Mouse (Mus musculus) forebrain, embryonic 12.5 days (tissue): ENCODE data around the gene Irs2. TPM values are rescaled to one million over a fixed set of nuclear protein-coding genes. Genes with fewer than 3 reads are reported as not detected.

ENCODE experiments used
- ATAC-seq: fragments of 200-750 bp; cut with Nextera tagmentation; 2 replicates; pipeline ENCODE4 v1.8.0; 2017; ENCODE audit warnings: moderate TSS enrichment; ENCODE audit not compliant: low FRiP score
- H3K27ac ChIP-seq: fragments of 300-500 bp; sonication (generic); 2 replicates; pipeline ENCODE4 v1.5.1; 2016; ENCODE audit warnings: mild to moderate bottlenecking
- H3K27me3 ChIP-seq: fragments of 300-500 bp; sonication (generic); 2 replicates; pipeline ENCODE4 v1.6.1; 2016; ENCODE audit warnings: mild to moderate bottlenecking
- H3K36me3 ChIP-seq: fragments of 300-500 bp; sonication (generic); replicated peaks from 2 replicates; pipeline ENCODE4 v1.6.1; 2016; ENCODE audit warnings: mild to moderate bottlenecking
- H3K4me1 ChIP-seq: fragments of 300-500 bp; sonication (generic); 2 replicates; pipeline ENCODE4 v1.6.1; 2016
- H3K4me2 ChIP-seq: fragments of 300-500 bp; sonication (generic); 2 replicates; pipeline ENCODE4 v1.6.1; 2016; ENCODE audit warnings: mild to moderate bottlenecking, moderate library complexity
- H3K4me3 ChIP-seq: fragments of 300-500 bp; sonication (generic); replicated peaks from 2 replicates; pipeline ENCODE4 v1.5.1; 2016; ENCODE audit warnings: mild to moderate bottlenecking
- H3K9ac ChIP-seq: fragments of 300-500 bp; sonication (generic); 2 replicates; pipeline ENCODE4 v1.6.1; 2016; ENCODE audit warnings: mild to moderate bottlenecking
- H3K9me3 ChIP-seq: fragments of 300-500 bp; sonication (generic); 2 replicates; pipeline ENCODE4 v1.6.1; 2016
- WGBS: fragments of 180-500 bp; shearing (Covaris S2); methylation state at CpG from one replicate; pipeline ENCODE4 v1.1.7; 2016; 5-methylcytosine and 5-hydroxymethylcytosine counted together
- polyA plus RNA-seq: library from polyadenylated mRNA; unstranded; fragments of >200 nt; fragmentation: Nextera tagmentation; extraction: Ambion mirVana; gene quantifications from 2 replicates; pipeline ENCODE4 v1.2.1, GENCODE M21; 2016

Gene Irs2
- polyA plus RNA-seq, 1 experiment from 2014 or later = 6.5 TPM

DNA sequence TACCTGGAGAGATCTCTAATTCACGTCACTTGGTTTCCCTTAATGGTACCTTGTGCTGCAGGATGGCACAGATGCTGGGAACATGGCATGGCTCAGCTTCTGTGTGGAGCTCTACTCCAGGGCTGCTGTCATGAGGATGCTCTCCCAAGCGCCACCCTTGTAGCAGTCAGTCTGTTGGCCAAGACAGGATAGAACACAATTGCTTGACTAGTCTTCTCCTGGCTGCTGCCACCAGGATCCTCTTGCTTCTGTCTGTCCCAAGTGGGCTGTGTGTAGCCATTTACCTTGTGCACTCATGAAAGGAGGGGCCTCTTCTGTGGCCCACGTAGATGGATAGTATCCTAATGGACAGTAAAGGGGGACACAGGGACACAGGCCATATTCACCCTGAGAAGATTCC is 28.5 kb upstream of the Irs2 start:
- Histone ChIP-seq H3K27me3 (no peaks in the 10 kb centered on the region), H3K9me3 (no peaks in the 10 kb centered on the region), H3K27ac (no peak overlapping the region), H3K9ac (no peak overlapping the region), H3K4me3 (no peak overlapping the region), H3K4me1 (peaks cover 11% of the 10 kb centered on the region; the same call in 1 of the 2 replicates), H3K4me2 (no peak overlapping the region), H3K36me3 (no peaks in the 10 kb centered on the region)
- 83% methylated on average over 3 of the region's 3 CpGs for WGBS
- ATAC-seq = no peak

DNA sequence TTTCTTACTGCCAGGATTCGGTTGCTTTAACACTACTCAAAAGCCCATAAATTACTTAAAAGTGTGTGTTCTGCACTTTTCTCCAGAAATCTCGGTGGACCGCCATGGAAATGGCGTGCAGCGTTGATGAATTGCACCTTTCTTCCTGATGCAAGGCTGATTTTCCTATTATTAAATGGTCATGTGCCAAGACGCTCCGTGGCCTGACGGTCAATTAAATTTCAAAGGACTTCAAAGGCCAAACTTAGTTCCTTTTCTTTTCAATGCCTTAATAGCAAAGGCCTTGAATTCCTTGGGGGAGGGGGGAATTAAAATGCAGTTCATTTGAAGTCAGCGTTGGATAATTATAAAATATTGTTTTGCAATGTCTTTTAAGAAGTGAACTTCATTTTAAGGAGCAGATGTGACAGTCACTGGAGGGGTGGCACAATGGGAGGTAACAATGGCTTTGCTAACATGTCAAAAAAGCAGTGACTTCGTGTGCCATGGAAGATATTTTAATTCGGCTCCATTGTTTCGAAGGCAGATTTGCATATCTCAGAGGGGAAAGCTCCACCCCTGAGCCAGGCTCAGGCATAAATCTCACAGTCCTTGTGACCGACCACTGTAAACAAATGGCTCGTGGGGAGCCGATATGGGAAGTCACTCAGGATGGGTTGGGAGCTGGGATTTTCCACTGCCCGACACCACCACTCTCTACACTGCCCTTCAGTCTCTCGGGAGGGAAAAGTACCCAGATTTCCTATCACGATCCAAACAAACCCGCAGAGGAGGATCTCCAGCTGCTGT is 27.6 kb upstream of the Irs2 start:
- H3K4me2 ChIP-seq = peak overlapping the region; percentile 37
- H3K36me3 ChIP-seq = no peaks in the 10 kb centered on the region
- H3K9me3 ChIP-seq = no peaks in the 10 kb centered on the region
- no peak overlapping the region for H3K4me3 ChIP-seq
- peak; percentile 58; the same call in 1 of the 2 replicates for ATAC-seq
- H3K9ac ChIP-seq = no peak overlapping the region
- H3K27me3 ChIP-seq = no peaks in the 10 kb centered on the region
- 16% methylated on average over 19 of the region's 19 CpGs for WGBS
- H3K27ac ChIP-seq = 0 out of 2 replicates have a peak overlapping the region, but pooled peaks have one; percentile 31
- H3K4me1 ChIP-seq = peaks cover 11% of the 10 kb centered on the region; the same call in 1 of the 2 replicates

DNA sequence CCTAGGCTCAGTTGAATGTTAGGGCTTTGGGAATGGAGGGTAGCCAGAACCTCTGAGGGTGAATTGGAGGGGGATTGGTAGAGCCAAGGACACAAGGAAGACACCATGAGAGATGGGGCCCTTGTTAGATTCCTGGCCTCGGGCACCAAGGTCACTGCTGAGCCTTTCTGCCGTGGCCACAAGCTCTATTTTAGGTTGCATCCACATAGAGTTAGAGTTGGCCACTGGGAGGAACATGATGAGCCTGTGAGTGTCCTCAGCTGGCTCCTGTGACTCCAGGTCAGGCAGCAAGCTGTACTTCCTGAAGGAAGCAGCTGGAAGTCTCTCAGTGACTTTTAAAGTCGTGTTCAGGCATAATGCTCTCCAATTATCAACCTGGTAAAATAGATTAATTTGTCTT is 16.6 kb upstream of the Irs2 start:
- no peak overlapping the region for H3K4me3 ChIP-seq
- ATAC-seq = no peak
- 63% methylated on average over 3 of the region's 3 CpGs for WGBS

DNA sequence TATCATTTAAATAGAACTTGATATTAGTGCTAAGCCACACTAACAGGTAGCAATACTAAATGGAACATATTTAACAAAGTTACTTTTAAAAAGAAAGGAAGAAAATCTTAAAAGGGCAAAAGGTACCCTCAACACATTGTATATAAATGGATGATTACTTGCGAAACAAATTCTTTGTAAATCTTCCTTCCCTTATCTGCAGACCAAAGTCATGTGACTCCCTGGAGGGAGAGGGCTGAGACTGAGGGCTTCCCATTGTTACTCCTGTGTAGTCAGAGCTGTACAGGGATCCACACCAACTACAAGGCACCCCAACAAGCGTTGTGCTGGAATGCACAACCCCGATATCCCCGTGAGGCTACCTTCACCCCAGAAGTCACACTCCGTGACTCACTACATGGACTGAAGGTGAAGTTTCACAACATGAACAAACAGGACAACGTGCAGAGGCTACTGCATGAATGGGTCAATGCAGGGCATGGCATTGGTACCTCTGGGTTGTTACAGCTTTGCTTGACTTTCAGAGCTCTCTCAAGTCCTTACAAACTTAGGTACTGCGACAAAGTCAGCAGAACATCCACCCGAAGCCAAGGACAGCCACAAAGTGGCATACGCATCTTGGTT is 12.8 kb upstream of the Irs2 start:
- WGBS = 93% methylated on average over 9 of the region's 9 CpGs
- no peaks in the 10 kb centered on the region for H3K27me3 ChIP-seq
- no peak overlapping the region for H3K4me2 ChIP-seq
- no peak overlapping the region for H3K27ac ChIP-seq
- no peaks in the 10 kb centered on the region for H3K4me1 ChIP-seq
- no peaks in the 10 kb centered on the region for H3K36me3 ChIP-seq
- no peak overlapping the region for H3K9ac ChIP-seq
- no peak for ATAC-seq
- H3K4me3 ChIP-seq = no peak overlapping the region
- no peaks in the 10 kb centered on the region for H3K9me3 ChIP-seq

More for the DNA sequence above, 16.6 kb upstream of the Irs2 start:
- H3K9ac ChIP-seq = no peak overlapping the region
- no peaks in the 10 kb centered on the region for H3K36me3 ChIP-seq
- no peaks in the 10 kb centered on the region for H3K9me3 ChIP-seq
- H3K4me1 ChIP-seq = no peaks in the 10 kb centered on the region
- no peaks in the 10 kb centered on the region for H3K27me3 ChIP-seq
- no peak overlapping the region for H3K4me2 ChIP-seq
- H3K27ac ChIP-seq = no peak overlapping the region

DNA sequence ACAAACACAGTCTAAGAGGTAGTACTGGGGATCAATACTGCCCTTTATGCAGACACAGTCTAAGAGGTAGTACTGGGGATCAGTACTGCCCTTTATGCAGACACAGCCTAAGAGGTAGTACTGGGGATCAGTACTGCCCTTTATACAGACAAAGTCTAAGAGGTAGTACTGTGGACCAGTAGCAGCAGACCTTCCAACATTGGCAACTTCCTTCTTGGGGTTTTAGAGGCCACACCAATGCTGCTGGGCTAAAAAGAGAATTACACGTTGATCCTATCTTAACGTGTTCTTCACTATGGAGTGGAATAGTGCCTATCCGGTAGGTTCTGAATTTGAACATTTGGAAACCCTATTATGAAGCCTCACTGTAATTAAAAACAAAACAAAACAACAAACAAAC is 7.4 kb upstream of the Irs2 start:
- H3K4me1 ChIP-seq = peaks cover 16% of the 10 kb centered on the region
- ATAC-seq = no peak

DNA sequence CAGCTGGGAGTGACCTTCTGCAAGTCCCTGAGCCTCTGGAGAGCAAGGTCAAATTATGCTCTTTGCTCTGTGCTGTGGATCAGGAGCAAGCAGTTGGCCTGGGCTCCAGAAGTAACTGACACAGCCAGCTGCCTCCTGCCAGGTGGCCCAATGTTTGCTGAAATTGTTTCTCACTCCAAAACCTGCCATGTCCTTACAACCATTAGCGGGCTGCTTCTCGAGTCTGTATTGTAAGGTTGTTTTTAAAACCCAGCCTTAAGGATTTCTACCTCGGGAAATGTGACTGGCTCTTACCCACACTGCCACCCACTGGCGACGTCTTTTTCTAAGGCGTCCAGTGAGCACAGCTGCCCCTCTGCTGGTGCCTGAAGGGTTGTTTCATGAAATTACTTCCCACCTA is 5.0 kb upstream of the Irs2 start:
- WGBS = 1% methylated on average over 6 of the region's 6 CpGs
- no peak overlapping the region for H3K4me3 ChIP-seq
- H3K9me3 ChIP-seq = no peaks in the 10 kb centered on the region
- no peaks in the 10 kb centered on the region for H3K36me3 ChIP-seq
- no peak for ATAC-seq
- H3K4me2 ChIP-seq = no peak overlapping the region
- peaks cover 25% of the 10 kb centered on the region for H3K4me1 ChIP-seq
- H3K9ac ChIP-seq = no peak overlapping the region
- peaks cover 13% of the 10 kb centered on the region; the same call in 1 of the 2 replicates for H3K27me3 ChIP-seq
- H3K27ac ChIP-seq = no peak overlapping the region

More for the DNA sequence above, 7.4 kb upstream of the Irs2 start:
- 90% methylated on average over 3 of the region's 3 CpGs for WGBS
- no peak overlapping the region for H3K4me3 ChIP-seq
- H3K27ac ChIP-seq = no peak overlapping the region
- no peaks in the 10 kb centered on the region for H3K36me3 ChIP-seq
- H3K4me2 ChIP-seq = no peak overlapping the region
- no peaks in the 10 kb centered on the region for H3K9me3 ChIP-seq
- no peak overlapping the region for H3K9ac ChIP-seq
- peaks cover 11% of the 10 kb centered on the region; the same call in 1 of the 2 replicates for H3K27me3 ChIP-seq

DNA sequence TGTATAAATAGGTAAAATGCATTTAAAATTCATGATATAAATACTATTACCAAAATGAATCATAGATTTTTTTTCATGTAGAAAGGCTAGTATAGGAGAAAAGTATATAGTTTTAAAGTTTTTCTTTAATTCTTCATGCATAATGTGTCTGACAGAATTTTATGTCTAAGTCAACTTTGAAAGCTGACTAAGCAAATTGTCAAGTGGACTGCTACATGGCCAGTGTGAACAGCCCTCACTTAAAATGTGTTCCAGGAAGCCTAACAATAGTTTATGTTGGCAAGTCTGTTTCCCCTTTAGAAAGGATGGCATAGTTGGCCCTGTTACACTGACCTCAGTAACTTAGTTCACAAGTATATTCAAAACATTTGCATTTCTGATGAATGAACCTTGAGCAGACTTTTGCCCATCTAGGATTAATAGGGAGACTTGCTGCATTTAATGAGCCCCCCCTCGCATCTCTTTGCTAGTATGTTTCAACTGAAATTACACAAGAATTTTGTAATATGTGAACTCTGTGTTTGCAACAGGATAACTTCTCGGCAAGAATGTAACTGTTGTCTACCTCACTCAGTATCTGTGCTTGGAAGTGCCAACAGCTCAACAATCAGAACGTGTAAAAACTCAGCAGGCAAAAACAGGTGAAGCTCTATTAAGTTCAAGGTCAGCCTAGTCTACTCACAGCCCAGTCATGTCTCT is 3.7 kb upstream of the Irs2 start:
- Histone ChIP-seq H3K27ac (no peak overlapping the region), H3K9ac (no peak overlapping the region), H3K4me3 (no peak overlapping the region), H3K36me3 (no peaks in the 10 kb centered on the region), H3K27me3 (peaks cover 13% of the 10 kb centered on the region; the same call in 1 of the 2 replicates), H3K4me2 (no peak overlapping the region), H3K9me3 (no peaks in the 10 kb centered on the region), H3K4me1 (peaks cover 30% of the 10 kb centered on the region)
- WGBS = 79% methylated on average over 3 of the region's 3 CpGs
- ATAC-seq = no peak

DNA sequence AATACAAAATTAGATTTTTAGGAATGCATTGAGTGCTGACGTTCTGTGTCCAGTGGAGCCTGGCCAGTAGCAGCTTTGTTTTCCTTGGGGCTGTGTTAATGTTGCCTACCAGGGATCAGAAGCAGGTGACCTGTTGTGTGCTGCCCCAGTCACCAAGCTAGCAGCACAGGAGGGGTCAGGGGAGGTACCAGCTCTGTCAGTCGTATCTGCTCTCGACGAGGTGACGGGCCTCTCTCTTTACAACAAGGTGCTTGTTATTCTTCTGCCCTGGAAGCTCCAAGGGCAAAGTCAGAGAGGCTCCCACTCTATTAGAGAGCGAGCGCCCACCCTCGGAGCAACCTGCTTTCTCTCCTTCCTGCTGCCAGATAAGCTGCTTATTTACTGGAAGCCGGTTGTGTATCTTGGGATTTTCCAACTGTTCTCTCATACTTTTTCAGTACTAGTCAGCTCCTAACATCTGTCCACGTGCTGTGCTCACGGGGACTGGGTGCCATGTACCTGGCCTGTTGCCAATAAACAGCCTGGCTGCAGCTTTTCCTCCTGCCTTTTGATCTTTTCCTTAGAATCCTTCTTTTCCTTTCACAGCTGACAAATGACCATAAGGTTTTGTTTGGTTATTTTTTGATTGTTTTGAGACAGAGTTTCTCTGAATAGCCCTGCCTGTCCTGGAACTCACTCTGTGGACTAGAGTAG is 2.8 kb upstream of the Irs2 start:
- no peak overlapping the region for H3K4me2 ChIP-seq
- H3K36me3 ChIP-seq = 0 out of 2 replicates have a peak, but pooled peaks cover 4% of the 10 kb centered on the region
- H3K27ac ChIP-seq = peak overlapping the region; percentile 19; the same call in 1 of the 2 replicates
- peaks cover 39% of the 10 kb centered on the region for H3K4me1 ChIP-seq
- WGBS = 7% methylated on average over 11 of the region's 11 CpGs
- no peaks in the 10 kb centered on the region for H3K9me3 ChIP-seq
- peaks cover 17% of the 10 kb centered on the region; the same call in 1 of the 2 replicates for H3K27me3 ChIP-seq
- no peak overlapping the region for H3K4me3 ChIP-seq
- no peak for ATAC-seq
- no peak overlapping the region for H3K9ac ChIP-seq

DNA sequence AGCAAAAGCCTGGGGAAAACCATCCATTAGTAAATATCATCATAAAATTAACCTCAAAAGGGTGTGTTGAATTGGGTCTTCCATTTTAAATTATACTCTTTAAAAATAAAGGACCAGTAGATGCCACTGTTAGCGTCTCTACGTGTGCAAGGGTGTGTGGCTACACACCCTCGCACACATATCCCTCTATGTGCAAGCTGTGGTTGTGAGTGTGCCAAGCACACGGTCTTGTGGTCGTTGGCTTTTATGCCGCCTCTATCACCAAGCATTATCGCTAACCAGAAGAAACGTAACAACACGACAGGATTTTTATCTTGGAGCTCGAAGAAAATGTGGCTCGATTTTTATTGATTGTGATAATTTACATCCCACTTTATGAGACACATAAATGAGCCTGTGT is 2.1 kb upstream of the Irs2 start:
- no peak for ATAC-seq

DNA sequence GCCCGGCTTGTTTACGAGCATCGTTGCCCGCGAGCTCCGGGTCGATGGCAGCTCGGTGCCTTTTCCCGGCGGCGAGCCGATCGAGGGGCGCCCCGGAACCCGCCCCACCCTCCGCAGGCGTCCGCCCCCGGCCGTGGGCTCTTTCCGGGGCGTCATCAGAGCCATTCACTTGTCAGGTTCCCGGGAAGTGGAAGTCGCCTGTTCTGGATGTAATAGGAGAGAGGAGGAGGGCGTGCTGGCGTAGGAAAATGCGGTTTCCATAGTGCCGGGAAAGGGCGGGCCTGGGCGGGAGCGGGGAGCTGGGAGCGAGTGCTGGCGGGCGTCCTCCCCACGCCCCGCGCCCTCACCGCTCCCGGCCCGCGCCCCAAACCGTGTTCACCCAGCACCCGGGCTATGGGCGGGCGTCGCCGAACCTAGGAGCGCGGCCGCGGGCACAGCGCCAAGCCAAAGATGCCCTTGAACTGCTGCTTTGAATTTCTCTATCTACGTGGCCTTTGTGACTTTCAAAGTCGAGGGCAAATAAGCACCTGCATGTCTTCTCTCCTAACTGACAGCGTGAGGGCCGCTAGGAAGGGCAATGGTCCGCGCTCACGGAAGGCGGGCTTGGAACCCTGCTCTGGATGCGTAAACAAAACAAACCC is 1.3 kb upstream of the Irs2 start:
- H3K4me1 ChIP-seq = peaks cover 54% of the 10 kb centered on the region
- under 1% methylated on average over 60 of the region's 62 CpGs for WGBS
- peak overlapping the region; percentile 98 for H3K27ac ChIP-seq
- H3K9ac ChIP-seq = peak overlapping the region; percentile 92
- H3K9me3 ChIP-seq = no peaks in the 10 kb centered on the region
- peak; percentile 62 for ATAC-seq
- H3K4me2 ChIP-seq = peak overlapping the region; percentile 93
- peaks cover 25% of the 10 kb centered on the region; the same call in 1 of the 2 replicates for H3K27me3 ChIP-seq
- H3K36me3 ChIP-seq = 0 out of 2 replicates have a peak, but pooled peaks cover 12% of the 10 kb centered on the region
- H3K4me3 ChIP-seq = peak overlapping the region; percentile 83

More for the DNA sequence above, 2.1 kb upstream of the Irs2 start:
- 0 out of 2 replicates have a peak, but pooled peaks cover 6% of the 10 kb centered on the region for H3K36me3 ChIP-seq
- H3K4me1 ChIP-seq = peaks cover 46% of the 10 kb centered on the region
- peak overlapping the region; percentile 93; the same call in 1 of the 2 replicates for H3K4me2 ChIP-seq
- no peak overlapping the region for H3K9ac ChIP-seq
- 54% methylated on average over 11 of the region's 11 CpGs for WGBS
- H3K4me3 ChIP-seq = no peak overlapping the region
- H3K27me3 ChIP-seq = peaks cover 24% of the 10 kb centered on the region; the same call in 1 of the 2 replicates
- H3K9me3 ChIP-seq = no peaks in the 10 kb centered on the region
- 0 out of 2 replicates have a peak overlapping the region, but pooled peaks have one; percentile 98 for H3K27ac ChIP-seq

DNA sequence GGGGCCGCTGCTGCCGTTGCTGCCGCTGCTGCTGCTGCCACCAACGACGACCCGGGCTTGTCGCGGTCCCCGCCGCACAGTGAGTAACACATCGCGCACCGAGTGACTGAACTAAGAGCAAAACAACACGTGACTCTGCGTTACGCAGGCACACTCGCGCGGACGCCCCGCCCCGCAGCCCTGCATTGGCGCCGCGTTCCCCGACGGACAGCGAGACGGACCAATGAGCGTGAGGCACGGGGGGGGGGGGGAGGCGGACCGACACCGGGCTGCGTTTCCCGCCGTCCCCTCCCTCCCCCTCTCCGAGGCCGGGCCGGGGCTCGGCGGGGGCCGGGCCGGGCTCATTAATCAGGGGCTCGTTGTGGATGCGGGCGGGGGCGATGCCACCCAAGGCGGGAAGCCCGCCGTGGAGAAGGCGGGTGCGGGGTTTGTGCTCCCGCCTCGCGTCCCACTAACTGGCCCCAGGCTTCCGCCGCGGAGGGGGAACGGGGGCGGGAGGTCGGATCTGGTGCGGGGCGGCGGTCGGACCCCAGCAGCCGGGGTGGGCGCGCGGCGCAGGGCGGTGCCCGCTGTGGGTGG is 673 bp upstream of the Irs2 start:
- peak; percentile 93 for ATAC-seq
- Histone ChIP-seq H3K4me1 (peaks cover 60% of the 10 kb centered on the region), H3K36me3 (0 out of 2 replicates have a peak, but pooled peaks cover 12% of the 10 kb centered on the region), H3K4me3 (peak overlapping the region; percentile 83), H3K9ac (peak overlapping the region; percentile 92), H3K4me2 (peak overlapping the region; percentile 93), H3K27me3 (peaks cover 25% of the 10 kb centered on the region; the same call in 1 of the 2 replicates), H3K27ac (peak overlapping the region; percentile 98), H3K9me3 (no peaks in the 10 kb centered on the region)
- under 1% methylated on average over 45 of the region's 73 CpGs for WGBS
